Mouse (Mus musculus) cerebellum, adult 2 months (tissue): ENCODE measurements at regions not wholly inside any gene's neighbourhood (a gene's known extent, or its start where the extent isn't known, plus 50 kb on each side); places are given as distances from the start of the nearest gene placed in this dataset.

Experiments used
- DNase-seq, 2 experiments: peaks; one replicate each; pipeline ENCODE4 v3.0.0; 2021
- H3K27ac ChIP-seq: fragments of 200-500 bp; 2 replicates; pipeline ENCODE4 v1.5.1; 2012; ENCODE audit warnings: low read length, control low read depth, inconsistent platforms; ENCODE audit not compliant: insufficient read depth
- H3K27me3 ChIP-seq: fragments of 200-500 bp; 2 replicates; pipeline ENCODE4 v1.6.1; 2012; ENCODE audit warnings: inconsistent platforms, mild to moderate bottlenecking, low read length, moderate library complexity; ENCODE audit not compliant: control insufficient read depth, insufficient read depth
- H3K4me1 ChIP-seq: fragments of 200-500 bp; 2 replicates; pipeline ENCODE4 v1.6.1; 2011; ENCODE audit warnings: low read length; ENCODE audit not compliant: control insufficient read depth, insufficient read depth
- H3K4me3 ChIP-seq: fragments of 200-500 bp; replicated peaks from 2 replicates; pipeline ENCODE3; 2011; ENCODE audit warnings: mild to moderate bottlenecking, low read depth, low read length, control low read depth; ENCODE audit not compliant: insufficient read depth
- CTCF ChIP-seq: fragments of 200-500 bp; IDR thresholded peaks from 2 replicates; pipeline ENCODE4 v1.5.1; 2011; ENCODE audit warnings: low read depth, mild to moderate bottlenecking, control low read depth, low read length, moderate library complexity, borderline replicate concordance; ENCODE audit not compliant: insufficient read depth
- POLR2A ChIP-seq: fragments of 200-500 bp; IDR thresholded peaks from 2 replicates; pipeline ENCODE4 v1.6.1; 2011; ENCODE audit warnings: low read length, control low read depth, borderline replicate concordance; ENCODE audit not compliant: insufficient read depth
- WGBS: fragments of 180-500 bp; shearing (Covaris S2); methylation state at CpG from one replicate; pipeline ENCODE4 v1.1.7; 2018; 5-methylcytosine and 5-hydroxymethylcytosine counted together

GRCm38 (mm10) chr17:88341599-88341998 is 98.9 kb upstream of the Foxn2 start:
- no peaks in the 10 kb centered on the region for H3K27me3 ChIP-seq
- H3K4me1 ChIP-seq: peaks cover 15% of the 10 kb centered on the region
- TF ChIP-seq CTCF (no peak), POLR2A (no peak)
- no peak overlapping the region for H3K4me3 ChIP-seq
- H3K27ac ChIP-seq: no peak overlapping the region
- DNase-seq: no peak
- 98% methylated on average over 5 of the region's 5 CpGs for WGBS

- Histone ChIP-seq H3K27ac (peak overlapping the region; percentile 8), H3K4me1 (peaks cover 15% of the 10 kb centered on the region), H3K4me3 (no peak overlapping the region), H3K27me3 (no peaks in the 10 kb centered on the region)
- peak; percentile 39 to 53 for DNase-seq
- 37% methylated on average over 17 of the region's 17 CpGs for WGBS
- no peak for TF ChIP-seq CTCF
Measured at GRCm38 (mm10) chr17:88343091-88343783, 97.3 kb upstream of the Foxn2 start.

GRCm38 (mm10) chr17:88345433-88345832 is 95.1 kb upstream of the Foxn2 start:
- Histone ChIP-seq H3K4me1 (peaks cover 18% of the 10 kb centered on the region), H3K4me3 (no peak overlapping the region), H3K27me3 (no peaks in the 10 kb centered on the region), H3K27ac (no peak overlapping the region)
- no peak for TF ChIP-seq POLR2A
- no peak for TF ChIP-seq CTCF
- WGBS: 87% methylated on average over 9 of the region's 9 CpGs
- DNase-seq: peak in 1 of 2 experiments; percentile 5

GRCm38 (mm10) chr17:88346896-88347295 is 93.6 kb upstream of the Foxn2 start:
- DNase-seq: peak in 1 of 2 experiments; percentile 1
- TF ChIP-seq CTCF: no peak
- TF ChIP-seq POLR2A: no peak
- 87% methylated on average over 3 of the region's 3 CpGs for WGBS
- Histone ChIP-seq H3K4me3 (no peak overlapping the region), H3K4me1 (peaks cover 19% of the 10 kb centered on the region), H3K27ac (no peak overlapping the region), H3K27me3 (no peaks in the 10 kb centered on the region)

- H3K27me3 ChIP-seq: no peaks in the 10 kb centered on the region
- WGBS: 72% methylated on average over 5 of the region's 5 CpGs
- TF ChIP-seq POLR2A: no peak
Measured at GRCm38 (mm10) chr17:88349825-88350460, 90.6 kb upstream of the Foxn2 start.

GRCm38 (mm10) chr17:88350986-88351385 is 89.5 kb upstream of the Foxn2 start:
- Histone ChIP-seq H3K27ac (no peak overlapping the region), H3K4me1 (peaks cover 8% of the 10 kb centered on the region), H3K27me3 (no peaks in the 10 kb centered on the region), H3K4me3 (no peak overlapping the region)
- DNase-seq: peak; percentile 50 to 66
- WGBS: 43% methylated on average over 5 of the region's 5 CpGs
- TF ChIP-seq POLR2A (no peak), CTCF (no peak)

More at GRCm38 (mm10) chr17:88349825-88350460, 90.6 kb upstream of the Foxn2 start:
- DNase-seq: peak in 1 of 2 experiments; percentile 5
- Histone ChIP-seq H3K27ac (no peak overlapping the region), H3K4me3 (no peak overlapping the region), H3K4me1 (peaks cover 8% of the 10 kb centered on the region)

GRCm38 (mm10) chr17:88352960-88353359 is 87.6 kb upstream of the Foxn2 start:
- no peak overlapping the region for H3K27ac ChIP-seq
- TF ChIP-seq POLR2A (no peak), CTCF (no peak)

GRCm38 (mm10) chr17:88361161-88361560 is 79.3 kb upstream of the Foxn2 start:
- whole genome bisulfite sequencing: 21% methylated on average over 2 of the region's 2 CpGs
- DNase-seq: peak; percentile 40 to 63
- no peak overlapping the region for H3K4me3 ChIP-seq
- peaks cover 5% of the 10 kb centered on the region for H3K4me1 ChIP-seq
- H3K27ac ChIP-seq: peak overlapping the region; percentile 47; the same call in 1 of the 2 replicates
- H3K27me3 ChIP-seq: no peaks in the 10 kb centered on the region
- no peak for TF ChIP-seq CTCF
- TF ChIP-seq POLR2A: no peak

More at GRCm38 (mm10) chr17:88352960-88353359, 87.6 kb upstream of the Foxn2 start:
- DNase-seq: no peak
- no peaks in the 10 kb centered on the region for H3K27me3 ChIP-seq
- no peak overlapping the region for H3K4me3 ChIP-seq
- H3K4me1 ChIP-seq: peaks cover 8% of the 10 kb centered on the region
